Mouse (Mus musculus) yolk sac, embryonic 10.5 days (tissue): ENCODE measurements at regions not wholly inside any gene's neighbourhood (a gene's known extent, or its start where the extent isn't known, plus 50 kb on each side); places are given as distances from the start of the nearest gene placed in this dataset.

ENCODE experiments used
- DNase-seq: peaks from one replicate; pipeline ENCODE4 v3.0.0-alpha.2; 2017; ENCODE audit warnings: low spot score

DNA sequence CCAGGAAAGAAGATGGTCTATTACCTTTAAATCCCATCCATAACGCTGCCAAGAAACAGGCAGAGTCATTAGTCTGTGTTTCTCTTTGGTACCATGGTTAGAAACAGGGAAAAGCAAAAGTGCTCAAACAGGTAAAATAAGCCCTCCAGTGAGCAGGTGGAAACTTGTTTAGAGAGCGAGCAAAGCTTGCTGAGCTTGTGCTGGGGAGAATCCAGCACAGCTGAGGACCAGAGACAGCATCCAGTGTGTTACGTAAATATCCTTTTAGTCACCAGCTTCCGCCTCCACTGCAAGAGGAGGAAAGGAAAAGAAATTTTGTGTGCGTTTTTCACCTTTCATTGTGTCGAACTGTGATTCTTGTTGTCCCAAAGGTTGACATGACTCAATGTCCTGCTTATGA lies 586.0 kb upstream of the A1bg start:
- DNase-seq, result no peak

DNA sequence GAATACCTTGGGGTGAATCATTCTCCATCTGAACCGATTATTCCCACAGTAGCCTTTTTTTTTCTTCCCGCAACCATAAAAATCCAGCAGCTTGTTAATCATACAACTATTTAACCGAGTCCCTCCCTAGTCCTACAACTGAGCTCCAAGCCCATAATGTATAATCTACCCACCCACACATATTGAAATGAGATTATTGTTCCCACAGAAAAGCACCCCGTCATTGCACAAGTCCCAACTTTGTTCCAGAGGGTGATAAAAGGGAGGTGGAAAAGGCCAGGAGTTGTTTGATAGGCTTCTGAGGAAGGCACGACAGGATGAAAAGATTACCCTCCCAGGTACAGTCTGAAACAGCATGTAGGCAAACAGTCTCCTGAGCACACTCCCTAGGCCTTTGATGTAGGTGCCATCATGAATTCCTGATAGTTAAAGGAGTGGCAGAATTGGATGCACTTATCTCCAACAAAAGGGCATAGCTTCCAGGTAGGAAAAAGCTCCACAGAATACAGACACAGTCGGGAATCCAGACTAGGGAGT lies 583.6 kb upstream of the A1bg start:
- no peak for DNase-seq

DNA sequence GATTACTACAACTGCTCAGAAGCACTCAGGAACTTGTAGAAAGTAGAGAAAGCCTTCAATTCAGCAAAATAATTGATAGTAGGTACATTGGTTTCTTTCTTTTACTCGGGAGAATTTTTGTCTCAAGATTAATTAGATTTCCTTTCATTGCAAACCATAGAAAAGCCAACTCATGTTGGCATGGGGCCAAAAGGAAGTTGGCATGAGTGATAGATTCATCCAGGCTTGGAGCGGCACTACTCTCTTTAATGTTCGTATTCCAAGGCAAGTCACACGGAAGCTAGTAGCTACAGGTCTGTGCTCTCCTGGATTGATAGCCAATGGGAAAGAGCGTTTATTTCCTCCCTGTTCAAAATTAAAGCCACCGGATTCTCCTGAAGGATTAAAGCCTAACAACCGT lies 580.6 kb upstream of the A1bg start:
- no peak for DNase-seq

DNA sequence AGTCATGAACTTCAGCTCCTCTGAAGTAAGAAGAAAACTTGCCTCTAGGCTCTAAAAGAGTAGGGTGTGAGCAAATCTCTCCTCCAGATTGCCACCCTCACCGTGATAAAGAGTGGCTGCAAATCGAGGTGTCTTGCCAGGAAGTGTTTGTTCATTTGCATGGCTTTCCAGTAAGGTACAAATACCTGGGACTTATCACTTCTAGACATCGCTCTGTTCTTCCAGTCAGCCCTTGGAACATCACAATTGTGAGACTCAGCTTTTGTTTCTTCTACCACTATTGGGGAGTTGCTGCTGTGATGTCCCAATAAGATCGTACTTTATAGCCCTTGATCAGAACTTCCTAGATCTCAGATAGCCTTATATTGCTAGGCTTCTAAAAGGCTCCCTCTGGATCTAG lies 566.9 kb upstream of the A1bg start:
- DNase-seq, result no peak

DNA sequence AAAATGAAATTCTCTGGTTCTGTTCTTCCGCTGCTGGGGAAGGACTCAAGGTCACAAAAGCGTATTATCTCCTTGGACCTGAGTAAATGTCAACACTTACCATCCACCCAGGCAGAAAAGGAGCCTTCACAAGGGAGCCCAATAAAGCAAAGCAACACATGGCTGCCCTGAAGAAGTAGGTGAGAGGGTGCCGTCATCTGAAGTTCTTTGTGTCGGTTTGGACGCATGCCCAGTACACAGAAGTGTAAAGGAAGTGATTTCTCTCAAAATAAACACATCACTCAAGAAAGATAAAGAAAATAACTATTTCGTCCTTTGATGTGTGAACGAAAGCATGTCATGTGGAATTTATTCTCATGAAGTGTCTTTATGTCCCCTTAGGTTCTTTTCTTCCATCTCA lies 559.0 kb upstream of the A1bg start:
- no peak for DNase-seq

DNA sequence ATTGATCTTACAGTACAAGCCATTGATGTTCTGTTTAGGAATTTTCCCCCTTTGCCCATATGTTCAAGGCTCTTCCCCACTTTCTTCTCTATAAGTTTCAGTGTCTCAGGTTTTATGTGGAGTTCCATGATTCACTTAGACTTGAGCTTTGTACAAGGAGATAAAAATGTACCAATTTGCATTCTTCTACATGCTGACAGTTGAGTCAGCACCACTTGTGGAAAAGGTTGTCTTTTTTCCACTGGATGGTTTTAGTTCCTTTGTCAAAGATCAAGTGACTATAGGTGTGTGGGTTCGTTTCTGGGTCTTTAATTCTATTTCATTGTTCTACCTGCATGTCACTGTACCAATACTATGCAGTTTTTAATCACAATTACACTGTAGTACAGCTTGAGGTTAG lies 551.1 kb upstream of the A1bg start:
- no peak for DNase-seq

DNA sequence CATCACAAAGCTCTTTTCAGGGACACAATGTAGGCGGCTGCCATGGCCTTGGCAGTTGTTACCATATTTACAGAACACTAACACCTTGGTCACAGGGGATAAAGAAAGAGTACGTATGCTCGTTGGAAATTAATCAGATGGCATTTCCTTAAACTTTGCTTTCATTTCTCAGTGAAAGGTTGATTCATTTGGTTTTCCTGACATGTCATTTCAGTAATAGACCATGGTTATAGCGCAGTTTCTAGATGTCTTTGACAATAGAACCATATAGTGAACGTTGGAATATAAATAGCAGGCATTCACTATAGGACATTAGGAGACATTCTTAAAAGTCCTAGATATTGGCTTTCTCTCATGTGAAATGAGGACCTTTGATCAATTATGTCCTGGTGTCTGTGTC lies 532.2 kb upstream of the A1bg start:
- DNase-seq, result no peak

DNA sequence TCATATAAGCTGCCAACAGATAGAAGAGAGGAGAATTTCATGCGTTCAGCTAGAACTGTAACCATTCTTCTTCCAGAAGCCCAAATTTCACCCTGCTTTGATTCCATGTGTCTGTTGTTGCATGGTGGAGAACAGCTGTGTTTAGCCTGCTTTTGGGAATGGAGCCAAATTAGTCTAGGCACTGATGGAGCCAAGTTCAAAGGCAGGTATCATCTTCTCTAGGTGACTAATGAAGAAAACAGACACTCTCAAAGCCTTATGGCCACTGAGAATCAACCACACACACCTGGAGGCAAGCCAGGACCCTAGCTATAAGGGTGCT lies 531.5 kb upstream of the A1bg start:
- DNase-seq, result no peak

DNA sequence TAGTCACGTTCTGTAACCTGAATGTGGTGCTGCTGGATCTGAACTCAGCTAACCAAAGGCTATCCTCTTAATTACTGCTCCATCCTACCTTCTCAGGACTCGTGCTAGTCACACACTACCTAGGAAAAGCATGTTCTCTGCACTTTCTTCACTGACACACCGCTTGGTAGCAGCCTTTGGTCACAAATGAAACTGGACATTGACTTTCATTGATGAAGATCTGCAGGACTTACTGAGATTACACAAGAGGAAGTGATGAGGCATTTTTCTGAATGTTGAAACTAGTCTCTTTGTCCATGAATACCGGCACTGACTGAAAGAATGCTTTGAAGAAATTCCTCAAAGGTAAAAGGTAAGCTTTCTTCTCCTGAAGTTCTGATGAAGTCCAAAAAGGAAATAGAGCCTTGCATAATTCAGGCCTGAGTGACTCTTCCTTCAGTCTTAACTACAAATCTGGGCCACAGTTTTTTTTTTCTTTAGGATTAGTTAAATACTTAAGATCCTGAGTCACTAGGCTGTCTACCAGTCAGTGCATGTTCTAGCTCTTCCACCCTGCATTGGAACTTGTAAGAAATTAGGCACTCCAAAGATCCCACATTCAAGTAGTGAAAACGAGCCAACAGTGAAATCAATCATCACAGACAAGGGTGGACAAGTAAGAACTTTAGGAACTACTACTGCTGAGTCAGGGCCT lies 531.0 kb upstream of the A1bg start:
- DNase-seq, result no peak

DNA sequence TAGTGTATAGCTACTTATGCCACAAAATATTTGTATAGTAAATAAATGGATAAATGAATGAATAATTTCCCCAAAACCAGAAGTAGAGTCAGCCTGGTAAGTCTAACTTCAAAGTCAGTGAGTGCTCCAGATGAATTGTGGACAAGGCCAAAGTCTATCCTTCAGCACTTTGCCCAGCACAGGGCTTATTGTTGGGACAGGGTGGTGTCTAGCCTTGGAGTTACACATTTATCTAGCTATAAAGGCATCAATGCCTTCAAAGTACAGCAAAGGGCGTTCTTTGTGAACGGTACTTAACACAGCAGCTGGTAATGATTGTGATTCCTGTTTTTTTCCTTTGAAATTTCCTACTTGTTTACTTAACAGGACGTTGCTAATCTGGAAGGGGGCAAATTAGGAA lies 527.4 kb upstream of the A1bg start:
- peak; percentile 1 for DNase-seq

DNA sequence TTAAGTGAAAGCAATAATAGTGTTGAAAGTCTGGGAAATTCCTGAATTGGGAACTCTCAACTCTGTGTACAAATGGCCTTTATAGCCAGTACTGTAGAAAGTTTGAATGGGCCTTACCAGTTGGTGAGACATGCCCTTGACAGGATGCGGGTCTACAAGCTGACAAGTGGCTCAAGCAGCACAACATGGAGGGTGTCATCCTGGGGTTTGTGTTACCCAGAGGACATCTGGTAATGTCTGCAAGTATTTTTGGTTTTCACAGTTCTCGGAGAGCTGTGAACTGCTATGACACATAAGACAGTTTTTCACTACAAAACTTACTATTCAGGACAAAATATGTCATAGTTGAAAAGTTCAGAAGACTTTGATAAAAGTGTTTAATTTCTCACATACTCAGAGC lies 525.7 kb upstream of the A1bg start:
- DNase-seq, result no peak

DNA sequence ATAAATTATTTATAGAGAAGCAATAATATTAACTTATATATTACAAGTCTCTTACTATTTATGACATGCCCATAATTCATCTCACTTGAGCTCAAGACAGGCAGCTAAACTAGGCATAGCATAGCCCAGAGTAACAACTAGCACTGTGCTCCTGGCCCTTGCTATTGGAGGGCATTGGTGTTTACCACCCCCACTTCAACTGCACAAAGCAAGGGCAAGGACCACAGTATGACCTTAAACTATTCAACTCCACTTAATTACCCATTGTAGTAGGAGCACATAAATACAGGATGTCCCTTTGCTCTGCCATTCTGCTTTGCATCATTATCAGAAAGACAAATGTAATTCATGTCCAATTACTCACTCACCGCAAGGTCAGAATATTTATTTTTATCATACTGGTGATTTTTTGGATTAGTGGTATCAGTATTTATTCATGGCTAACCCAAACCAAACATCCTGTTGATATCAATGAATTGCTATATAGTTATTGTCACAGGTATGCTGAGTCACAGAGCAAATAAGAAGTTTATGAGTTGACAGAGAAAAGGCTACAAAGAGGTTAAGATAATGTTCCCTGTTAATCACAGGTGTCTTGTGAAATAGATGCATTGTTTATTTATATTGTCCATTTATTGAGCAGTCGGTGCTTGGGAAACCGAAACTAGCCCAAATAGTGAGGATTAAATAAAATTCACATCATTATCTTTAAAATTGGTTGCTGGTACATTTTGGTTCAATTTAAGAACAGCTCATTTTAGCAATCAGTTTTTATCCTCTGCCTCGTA lies 523.4 kb upstream of the A1bg start:
- DNase-seq, result no peak

DNA sequence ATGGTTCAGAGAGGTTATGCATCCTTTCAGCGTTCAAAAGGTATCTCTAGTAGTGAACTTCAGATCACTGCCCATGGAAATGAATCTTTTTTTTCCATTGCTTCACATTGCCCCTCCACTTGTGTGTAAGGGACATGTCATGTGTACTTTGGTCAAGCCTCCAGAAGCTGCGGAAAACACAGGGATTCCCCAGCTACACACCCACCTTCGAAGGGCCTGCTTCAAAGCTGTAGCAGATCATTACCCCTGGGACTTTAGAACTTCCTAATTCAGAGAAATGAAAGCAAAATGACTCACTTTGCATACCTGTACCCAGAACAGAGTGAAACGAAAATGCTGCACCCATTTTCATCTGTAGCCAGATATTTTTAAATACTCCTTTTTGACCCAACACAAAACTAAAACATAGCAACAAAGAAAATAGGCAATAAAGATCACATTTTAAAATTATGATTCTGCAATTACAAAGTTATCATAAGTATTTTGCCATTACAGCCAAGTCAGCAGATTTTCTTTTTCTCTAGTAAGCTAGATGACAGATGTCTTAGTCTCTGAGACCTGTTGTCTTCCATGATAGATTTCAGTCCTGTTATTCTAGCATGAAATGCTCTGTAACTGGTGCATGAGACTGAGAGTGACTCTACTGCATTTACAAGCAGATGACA lies 519.1 kb upstream of the A1bg start:
- no peak for DNase-seq

DNA sequence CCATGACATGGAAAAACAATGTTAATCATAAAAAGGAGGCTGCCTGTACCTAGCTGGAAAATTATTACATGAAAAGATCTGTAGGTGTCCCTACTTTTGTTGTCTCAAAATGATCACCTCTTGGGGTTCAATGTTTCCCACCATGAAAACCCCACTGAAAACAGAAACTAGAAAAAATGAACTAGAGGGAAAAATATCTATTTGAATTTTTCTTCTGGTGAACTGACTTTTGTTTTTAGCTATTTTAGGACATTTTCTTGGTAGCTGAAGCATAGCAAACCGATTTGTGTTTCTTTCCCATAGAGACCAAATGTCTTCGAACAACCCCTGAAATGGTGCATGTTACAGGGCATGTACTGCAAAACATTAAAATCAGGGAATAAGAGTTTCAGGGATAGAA lies 518.2 kb upstream of the A1bg start:
- DNase-seq, result no peak

DNA sequence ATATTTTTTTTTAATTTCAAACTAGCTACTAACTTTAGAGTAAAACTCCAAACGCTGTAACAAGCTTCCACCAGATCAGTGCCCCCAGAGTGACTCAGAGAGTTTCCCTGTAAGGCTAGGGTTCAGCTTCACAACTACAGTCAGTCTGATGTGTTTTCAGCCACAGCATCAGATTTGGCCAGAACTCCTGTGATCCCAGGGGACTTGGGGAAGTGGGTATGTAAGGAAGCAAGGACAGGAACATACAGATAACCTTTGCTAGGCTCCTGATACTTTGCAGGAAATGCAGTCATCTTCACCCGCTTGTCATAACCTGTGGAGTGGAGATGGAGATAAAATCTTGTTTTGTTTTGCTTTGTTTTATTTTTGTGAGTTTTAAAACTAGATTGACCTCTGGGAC lies 517.5 kb upstream of the A1bg start:
- DNase-seq, result no peak

DNA sequence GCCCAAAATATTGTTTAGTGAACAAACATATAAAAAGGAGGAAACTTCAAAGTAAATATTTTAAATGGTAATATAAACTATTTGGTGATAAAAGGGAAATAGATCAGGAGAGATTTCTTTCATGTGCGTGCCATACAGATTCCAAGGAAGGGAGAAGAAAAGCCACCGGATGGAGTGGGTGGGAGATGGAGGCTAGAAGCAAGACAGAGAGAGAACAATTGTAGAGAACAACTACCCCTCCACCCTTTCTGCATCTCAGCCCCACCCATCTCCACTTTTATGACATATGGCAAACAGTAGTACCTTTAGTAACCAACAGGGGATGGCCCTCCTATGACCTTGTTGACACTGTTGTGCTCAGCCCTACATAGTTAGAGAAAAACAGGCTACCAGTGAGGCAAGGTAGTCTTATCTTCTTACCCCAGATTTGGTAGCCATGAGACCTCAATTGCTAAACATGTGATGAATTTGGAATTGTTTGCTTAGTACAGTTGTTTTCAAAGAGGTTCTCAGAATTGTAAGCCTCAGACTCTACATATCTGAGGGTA lies 516.9 kb upstream of the A1bg start:
- DNase-seq, result no peak

DNA sequence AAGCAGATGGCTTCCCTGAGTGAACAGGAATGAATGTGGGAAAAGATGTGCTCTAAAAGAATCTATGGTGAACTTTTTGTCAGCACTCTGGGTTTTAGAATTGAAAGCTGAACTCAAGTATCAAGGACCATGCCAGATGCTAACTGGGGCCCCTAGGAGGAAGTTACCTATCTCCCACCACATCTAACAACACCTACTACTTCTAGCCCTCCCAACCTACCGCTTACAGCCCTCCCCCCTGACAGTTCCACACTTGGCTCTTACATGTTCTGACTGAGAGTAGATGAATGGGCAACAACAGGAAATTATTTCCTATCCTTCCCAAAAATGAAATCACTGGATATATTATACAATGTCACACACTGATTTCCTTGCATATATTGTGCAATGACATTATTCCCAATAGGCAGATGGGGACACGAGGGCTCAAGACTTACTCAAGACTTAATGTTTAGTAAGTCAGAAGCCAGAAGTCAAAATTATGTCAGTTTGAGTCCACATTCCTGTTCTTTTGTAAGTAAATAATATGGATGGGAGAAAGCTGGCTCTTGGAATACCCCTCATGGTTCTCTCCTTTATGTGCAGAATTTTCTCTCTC lies 506.1 kb upstream of the A1bg start:
- no peak for DNase-seq

DNA sequence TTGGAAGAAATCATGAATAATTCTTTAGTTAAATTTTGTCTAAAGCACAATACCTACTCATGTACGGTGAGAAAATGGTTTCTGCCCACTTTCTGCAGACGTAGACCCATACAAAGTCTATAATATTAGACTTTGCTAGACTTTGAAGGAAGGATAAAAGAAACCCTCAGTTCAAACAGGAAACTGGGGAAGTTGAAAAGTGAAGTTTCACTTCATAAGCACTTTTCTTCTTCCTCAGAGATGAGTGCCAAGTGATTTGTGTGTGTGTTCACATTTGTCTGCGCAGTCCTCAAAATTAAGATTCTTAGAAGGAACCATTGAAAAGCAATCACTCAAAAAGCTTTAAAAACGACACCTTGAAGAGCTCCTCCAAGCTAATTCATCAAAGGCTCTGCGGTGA lies 500.2 kb upstream of the A1bg start:
- no peak for DNase-seq

DNA sequence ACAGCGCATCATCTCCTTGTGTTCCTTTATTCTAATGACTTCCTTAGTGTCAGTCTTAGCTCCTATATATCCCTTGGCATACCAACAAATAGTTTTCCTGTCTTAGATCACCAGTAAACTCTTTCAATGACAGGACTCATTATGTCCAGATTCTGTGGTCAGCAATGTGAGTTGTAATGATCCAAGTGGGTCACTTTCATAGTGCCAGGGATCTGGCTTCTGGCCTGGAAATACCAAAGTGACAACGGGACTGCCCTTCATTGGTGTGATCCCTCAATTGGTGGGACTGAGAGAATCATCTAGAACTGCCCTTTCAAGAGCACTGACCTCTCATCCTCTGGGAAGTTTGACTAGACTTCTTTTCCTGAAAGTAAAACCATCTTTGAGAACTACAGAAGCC lies 494.7 kb upstream of the A1bg start:
- no peak for DNase-seq

DNA sequence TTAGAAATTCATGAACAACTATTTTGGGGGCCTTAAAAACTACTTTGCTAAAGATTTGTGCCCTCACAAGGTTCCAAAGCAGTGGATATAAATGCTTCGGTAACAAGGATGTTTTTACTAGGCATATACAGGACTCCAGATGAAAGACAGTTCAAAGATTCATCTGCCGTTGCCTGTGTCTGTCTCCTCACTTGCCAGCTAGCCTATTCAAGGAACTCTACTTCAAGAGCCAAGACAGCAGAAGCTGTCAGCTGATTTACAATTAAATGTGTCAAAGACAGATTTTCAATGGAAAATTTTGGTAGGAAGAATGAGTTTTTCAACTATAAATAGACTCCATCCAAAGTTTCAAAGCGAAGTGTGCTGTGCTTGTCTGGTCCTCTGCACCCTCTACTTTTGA lies 494.0 kb upstream of the A1bg start:
- DNase-seq, result no peak

DNA sequence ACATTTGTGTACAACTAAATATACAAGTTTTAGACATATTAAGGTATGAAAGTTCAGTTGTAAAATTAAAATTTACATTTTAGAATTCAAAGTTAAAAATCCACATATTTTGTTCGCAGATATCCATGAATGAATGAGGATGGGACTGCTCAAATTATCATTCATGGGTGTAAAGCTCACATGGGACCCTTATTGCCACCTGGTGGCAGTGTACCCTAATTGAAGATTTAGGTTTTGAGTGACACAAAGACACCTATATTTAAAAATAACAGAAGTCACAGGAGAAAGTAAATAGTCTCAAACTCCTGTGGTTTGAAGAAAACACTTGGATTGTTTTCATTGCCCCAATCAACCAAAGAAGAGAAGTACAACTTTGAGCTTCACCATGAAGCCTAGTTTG lies 492.8 kb upstream of the A1bg start:
- DNase-seq, result no peak

DNA sequence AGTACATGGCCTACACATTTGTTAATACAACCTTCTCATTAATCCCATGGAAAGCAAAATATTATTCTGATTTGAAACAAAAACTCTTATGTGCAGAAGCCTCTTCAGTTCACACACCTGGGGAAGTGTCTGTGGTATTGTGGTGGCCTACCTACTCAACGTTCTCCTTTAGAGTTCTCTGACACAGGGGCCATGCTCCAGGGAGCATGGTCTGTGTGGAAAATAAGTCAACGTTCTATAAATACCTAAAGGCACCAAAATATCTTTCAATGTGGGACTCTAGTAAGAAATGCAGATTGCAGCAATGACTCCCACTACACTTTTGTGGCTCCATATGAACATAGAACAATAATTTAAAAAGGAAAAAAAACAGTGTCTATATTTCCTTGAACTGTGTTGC lies 489.0 kb upstream of the A1bg start:
- DNase-seq, result no peak

DNA sequence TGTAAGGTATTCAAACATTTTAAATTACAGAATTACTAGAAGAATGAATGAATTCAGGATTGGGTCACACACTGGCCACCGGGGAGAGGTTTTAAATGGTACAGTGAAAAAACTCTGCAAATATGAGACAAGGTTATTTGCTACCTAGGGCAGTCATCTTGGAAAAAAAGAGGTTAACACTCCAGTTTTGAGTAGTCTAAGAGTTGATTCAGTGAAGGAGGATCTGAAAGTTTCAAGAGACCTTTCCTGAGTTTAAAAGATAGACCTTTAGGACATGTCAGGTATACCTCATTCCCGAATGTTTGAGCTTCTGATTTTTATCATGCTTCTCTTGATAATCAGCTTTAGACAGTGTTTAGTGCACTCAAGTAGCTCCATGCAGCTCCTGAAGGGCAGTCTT lies 488.0 kb upstream of the A1bg start:
- no peak for DNase-seq
